Mouse (Mus musculus) myocyte (in vitro differentiated cells): ENCODE data around the gene Ccdc77.
"Not testable (repeated sequence)": the region's sequence is repeated elsewhere in the genome, so short reads cannot be mapped to it uniquely, and the experiment has no call there.

ENCODE experiments used
- CEBPB ChIP-seq: IDR thresholded peaks from 2 replicates; pipeline ENCODE4 v1.6.1; 2011; ENCODE audit warnings: mild to moderate bottlenecking, moderate library complexity; ENCODE audit not compliant: poor library complexity, insufficient read depth, severe bottlenecking
- E2F4 ChIP-seq: IDR thresholded peaks from one replicate; pipeline ENCODE4 v1.6.1; 2011; ENCODE audit warnings: mild to moderate bottlenecking, control low read depth, moderate library complexity; ENCODE audit not compliant: insufficient read depth
- MAX ChIP-seq: IDR thresholded peaks from one replicate; pipeline ENCODE4 v1.6.1; 2011; ENCODE audit warnings: low read depth, mild to moderate bottlenecking, control low read depth
- MYOG ChIP-seq, 3 experiments: IDR thresholded peaks; one replicate each; pipeline ENCODE4 v1.6.1; 2011; ENCODE audit warnings: control low read depth in 2 of 3, low read depth in 2 of 3, mild to moderate bottlenecking in 2 of 3; ENCODE audit not compliant: insufficient read length in 2 of 3, control insufficient read depth in 1 of 3, insufficient read depth in 1 of 3
- POLR2A ChIP-seq: IDR thresholded peaks from one replicate; pipeline ENCODE4 v1.6.1; 2011; ENCODE audit warnings: low read depth, mild to moderate bottlenecking, control low read depth, moderate library complexity; ENCODE audit not compliant: insufficient read length
- POLR2AphosphoS2 ChIP-seq: IDR thresholded peaks from one replicate; pipeline ENCODE4 v1.6.1; 2011; ENCODE audit warnings: low read depth, control low read depth; ENCODE audit not compliant: insufficient read length
- REST ChIP-seq: IDR thresholded peaks from one replicate; pipeline ENCODE4 v1.6.1; 2011; ENCODE audit warnings: mild to moderate bottlenecking, control low read depth, moderate library complexity; ENCODE audit not compliant: insufficient read depth, insufficient read length
- TCF12 ChIP-seq: IDR thresholded peaks from one replicate; pipeline ENCODE4 v1.6.1; 2011; ENCODE audit warnings: mild to moderate bottlenecking, control low read depth; ENCODE audit not compliant: poor library complexity, insufficient read depth, severe bottlenecking
- USF1 ChIP-seq: IDR thresholded peaks from one replicate; pipeline ENCODE4 v1.6.1; 2011; ENCODE audit warnings: low read depth, mild to moderate bottlenecking, control low read depth, moderate library complexity

GRCm38 (mm10) chr6:120296589-120296988, 67.6 kb downstream of the Ccdc77 start:
- not testable (repeated sequence) for TF ChIP-seq POLR2A; REST; MAX; POLR2AphosphoS2; E2F4; CEBPB; USF1; TCF12; MYOG (IDR thresholded peaks at IDR 0.05; ENCODE audit: control insufficient read depth in 1 of 3, insufficient read depth in 1 of 3, insufficient read length in 2 of 3, low read depth in 2 of 3)
